Mouse (Mus musculus): Measurements from ENCODE around the gene Kctd4. TPM values are rescaled to one million over a fixed set of nuclear protein-coding genes. Genes with fewer than 3 reads are reported as not detected.

Kctd4 gene
- polyA plus RNA-seq, 1 experiment from 2014 or later, result 2.8 TPM

DNA sequence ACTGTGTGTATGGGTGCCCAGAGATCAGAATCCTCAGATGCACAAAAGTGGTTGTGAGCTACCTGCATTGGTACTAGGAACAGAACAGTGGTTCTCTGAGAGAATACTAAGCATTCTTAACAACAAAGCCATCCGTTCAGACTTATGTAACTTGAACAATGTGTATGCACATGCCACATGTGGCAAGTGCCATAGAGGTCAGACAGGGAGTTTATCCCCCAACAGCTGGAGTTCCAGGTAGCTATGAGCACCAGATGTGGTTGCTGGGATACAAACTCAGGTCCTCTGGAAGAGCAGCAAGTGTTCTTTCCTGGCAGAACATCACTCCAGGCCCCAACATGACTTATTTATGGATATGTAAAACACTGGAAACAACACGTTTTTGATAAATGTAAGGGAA lies 1.8 kb upstream of the Kctd4 start:
- no peak overlapping the region for H3K27ac ChIP-seq (replicated peaks)

GRCm38 (mm10) chr14:75962250-75962649 lies 7.4 kb downstream of the Kctd4 start:
- H3K27me3 ChIP-seq, result no peaks in the 10 kb centered on the region
- H3K9ac ChIP-seq (replicated peaks), result no peak overlapping the region
- 71% methylated on average over 9 of the region's 9 CpGs for WGBS
- H3K9me3 ChIP-seq, result no peaks in the 10 kb centered on the region
- H3K27ac ChIP-seq (replicated peaks), result 0 out of 2 replicates have a peak overlapping the region, but pooled peaks have one; percentile 8
- 0 out of 2 replicates have a peak overlapping the region, but pooled peaks have one; percentile 7 for H3K4me2 ChIP-seq (replicated peaks)
- H3K4me3 ChIP-seq, result no peak overlapping the region
- no peaks in the 10 kb centered on the region for H3K36me3 ChIP-seq
- ATAC-seq (ENCODE audit: low FRiP score, low read depth), result no peak
- peaks cover 15% of the 10 kb centered on the region; the same call in 1 of the 2 replicates for H3K4me1 ChIP-seq

More for the DNA sequence above, 1.8 kb upstream of the Kctd4 start:
- Histone ChIP-seq H3K27me3 (no peaks in the 10 kb centered on the region), H3K4me3 (no peak overlapping the region), H3K9ac (replicated peaks) (no peak overlapping the region), H3K4me1 (no peaks in the 10 kb centered on the region), H3K36me3 (no peaks in the 10 kb centered on the region), H3K4me2 (replicated peaks) (no peak overlapping the region), H3K9me3 (no peaks in the 10 kb centered on the region)
- no peak for ATAC-seq (ENCODE audit: low FRiP score, low read depth)
- WGBS, result 64% methylated on average over 2 of the region's 2 CpGs

- Histone ChIP-seq H3K27me3 (no peaks in the 10 kb centered on the region), H3K9me3 (no peaks in the 10 kb centered on the region), H3K27ac (replicated peaks) (no peak overlapping the region), H3K36me3 (no peaks in the 10 kb centered on the region), H3K4me1 (peaks cover 15% of the 10 kb centered on the region; the same call in 1 of the 2 replicates), H3K4me2 (replicated peaks) (no peak overlapping the region), H3K9ac (replicated peaks) (no peak overlapping the region), H3K4me3 (no peak overlapping the region)
- 51% methylated on average over 5 of the region's 5 CpGs for WGBS
- no peak for ATAC-seq (ENCODE audit: low FRiP score, low read depth)
Measured at GRCm38 (mm10) chr14:75963215-75963614, 8.4 kb downstream of the Kctd4 start.

GRCm38 (mm10) chr14:75964000-75964399 lies 9.2 kb downstream of the Kctd4 start:
- peaks cover 15% of the 10 kb centered on the region; the same call in 1 of the 2 replicates for H3K4me1 ChIP-seq
- H3K27ac ChIP-seq (replicated peaks), result no peak overlapping the region
- no peak for ATAC-seq (ENCODE audit: low FRiP score, low read depth)
- H3K4me2 ChIP-seq (replicated peaks), result no peak overlapping the region
- WGBS, result 76% methylated on average over 5 of the region's 5 CpGs
- H3K9me3 ChIP-seq, result no peaks in the 10 kb centered on the region
- no peaks in the 10 kb centered on the region for H3K27me3 ChIP-seq
- H3K9ac ChIP-seq (replicated peaks), result no peak overlapping the region
- H3K4me3 ChIP-seq, result no peak overlapping the region
- H3K36me3 ChIP-seq, result no peaks in the 10 kb centered on the region

GRCm38 (mm10) chr14:75964433-75964832 lies 9.6 kb downstream of the Kctd4 start:
- H3K4me1 ChIP-seq, result peaks cover 15% of the 10 kb centered on the region; the same call in 1 of the 2 replicates
- no peak overlapping the region for H3K9ac ChIP-seq (replicated peaks)
- H3K9me3 ChIP-seq, result no peaks in the 10 kb centered on the region
- no peak overlapping the region for H3K27ac ChIP-seq (replicated peaks)
- WGBS, result 92% methylated on average over 1 of the region's 1 CpGs
- H3K36me3 ChIP-seq, result no peaks in the 10 kb centered on the region
- H3K4me2 ChIP-seq (replicated peaks), result no peak overlapping the region
- H3K4me3 ChIP-seq, result no peak overlapping the region
- no peaks in the 10 kb centered on the region for H3K27me3 ChIP-seq
- ATAC-seq (ENCODE audit: low FRiP score, low read depth), result no peak

GRCm38 (mm10) chr14:75967291-75967690 lies 12.5 kb downstream of the Kctd4 start:
- H3K27me3 ChIP-seq, result no peaks in the 10 kb centered on the region
- H3K4me2 ChIP-seq (replicated peaks), result no peak overlapping the region
- no peak overlapping the region for H3K9ac ChIP-seq (replicated peaks)
- no peaks in the 10 kb centered on the region for H3K36me3 ChIP-seq
- H3K9me3 ChIP-seq, result no peaks in the 10 kb centered on the region
- ATAC-seq (ENCODE audit: low FRiP score, low read depth), result no peak
- H3K4me1 ChIP-seq, result peaks cover 13% of the 10 kb centered on the region; the same call in 1 of the 2 replicates
- H3K27ac ChIP-seq (replicated peaks), result no peak overlapping the region
- 89% methylated on average over 5 of the region's 5 CpGs for WGBS
- H3K4me3 ChIP-seq, result no peak overlapping the region

DNA sequence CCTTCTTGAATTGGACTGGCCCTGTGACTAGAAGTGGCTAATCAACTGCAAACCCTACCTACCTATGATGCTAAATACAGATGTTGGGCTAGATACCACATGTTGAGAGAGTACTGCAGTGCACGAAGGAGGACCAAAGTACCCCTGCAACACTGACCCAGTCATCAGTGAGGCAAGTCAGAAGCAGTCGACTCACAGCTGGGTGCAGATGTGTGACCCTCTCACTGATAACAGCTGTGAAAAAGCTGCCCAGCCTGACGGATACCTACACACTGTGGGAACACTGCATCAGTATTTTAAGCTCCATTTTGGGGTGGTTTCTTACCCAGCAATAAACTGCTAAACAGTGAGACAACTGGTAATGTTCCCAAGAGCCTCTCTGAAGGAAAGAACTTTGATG lies 21.3 kb downstream of the Kctd4 start:
- H3K27me3 ChIP-seq, result no peaks in the 10 kb centered on the region
- no peak overlapping the region for H3K4me3 ChIP-seq
- H3K9ac ChIP-seq (replicated peaks), result no peak overlapping the region
- WGBS, result 59% methylated on average over 3 of the region's 3 CpGs
- H3K36me3 ChIP-seq, result no peaks in the 10 kb centered on the region
- no peak overlapping the region for H3K27ac ChIP-seq (replicated peaks)
- H3K9me3 ChIP-seq, result no peaks in the 10 kb centered on the region
- H3K4me2 ChIP-seq (replicated peaks), result no peak overlapping the region
- no peak for ATAC-seq (ENCODE audit: low FRiP score, low read depth)
- no peaks in the 10 kb centered on the region for H3K4me1 ChIP-seq

GRCm38 (mm10) chr14:75981231-75981630 lies 26.4 kb downstream of the Kctd4 start:
- WGBS, result 96% methylated on average over 3 of the region's 3 CpGs
- H3K4me2 ChIP-seq (replicated peaks), result no peak overlapping the region
- no peaks in the 10 kb centered on the region for H3K36me3 ChIP-seq
- H3K4me3 ChIP-seq, result no peak overlapping the region
- H3K9me3 ChIP-seq, result no peaks in the 10 kb centered on the region
- ATAC-seq (ENCODE audit: low FRiP score, low read depth), result no peak
- H3K27ac ChIP-seq (replicated peaks), result no peak overlapping the region
- no peak overlapping the region for H3K9ac ChIP-seq (replicated peaks)
- H3K27me3 ChIP-seq, result no peaks in the 10 kb centered on the region
- peaks cover 5% of the 10 kb centered on the region for H3K4me1 ChIP-seq

DNA sequence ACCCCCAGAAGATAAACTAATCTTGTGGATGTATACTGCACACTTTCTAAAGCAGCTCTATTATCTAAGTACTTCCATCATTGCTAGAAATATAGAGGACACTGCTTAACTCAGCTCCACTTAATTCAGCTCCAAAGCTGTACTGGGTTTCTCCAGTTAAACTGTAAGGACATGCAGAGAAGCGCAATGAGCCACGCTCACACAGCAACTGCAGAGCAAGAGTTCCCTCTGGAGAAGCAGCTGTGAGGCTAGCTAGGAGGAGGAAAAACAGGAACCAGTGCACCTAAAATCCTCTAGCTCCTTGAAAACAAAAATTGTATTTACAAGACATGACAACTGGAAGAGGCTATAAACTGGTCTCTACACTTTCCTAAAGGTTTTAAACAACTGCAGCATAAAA lies 29.1 kb downstream of the Kctd4 start:
- H3K9me3 ChIP-seq, result no peaks in the 10 kb centered on the region
- H3K4me2 ChIP-seq (replicated peaks), result no peak overlapping the region
- WGBS, result 87% methylated on average over 2 of the region's 2 CpGs

DNA sequence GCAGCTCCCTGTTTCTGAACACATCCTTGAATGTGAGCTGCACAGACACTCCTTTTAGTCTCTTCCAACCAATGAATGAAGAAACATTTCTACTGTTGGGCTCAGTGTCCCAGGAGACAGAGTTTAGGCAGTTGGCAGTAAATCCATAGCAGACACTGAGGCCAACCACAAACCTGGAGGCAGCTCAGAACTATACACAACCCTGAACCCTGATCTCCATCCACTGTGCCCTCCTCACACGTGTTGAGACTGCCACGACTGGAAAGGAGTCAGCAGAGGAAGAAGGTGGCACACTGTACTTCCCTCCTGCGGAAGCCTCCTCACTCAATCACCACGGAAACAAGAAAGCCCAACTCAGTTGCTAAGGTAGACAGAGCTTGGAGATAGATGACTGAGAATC lies 30.3 kb downstream of the Kctd4 start:
- H3K9me3 ChIP-seq, result no peaks in the 10 kb centered on the region
- peaks cover 5% of the 10 kb centered on the region for H3K4me1 ChIP-seq
- no peak overlapping the region for H3K27ac ChIP-seq (replicated peaks)
- no peaks in the 10 kb centered on the region for H3K36me3 ChIP-seq
- no peak for ATAC-seq (ENCODE audit: low FRiP score, low read depth)
- WGBS, result 75% methylated on average over 4 of the region's 4 CpGs
- H3K27me3 ChIP-seq, result no peaks in the 10 kb centered on the region
- H3K9ac ChIP-seq (replicated peaks), result no peak overlapping the region
- no peak overlapping the region for H3K4me3 ChIP-seq
- no peak overlapping the region for H3K4me2 ChIP-seq (replicated peaks)

More for the DNA sequence above, 29.1 kb downstream of the Kctd4 start:
- ATAC-seq (ENCODE audit: low FRiP score, low read depth), result no peak
- peaks cover 5% of the 10 kb centered on the region for H3K4me1 ChIP-seq
- H3K36me3 ChIP-seq, result no peaks in the 10 kb centered on the region
- H3K9ac ChIP-seq (replicated peaks), result no peak overlapping the region
- H3K27ac ChIP-seq (replicated peaks), result no peak overlapping the region; the same call in 1 of the 2 replicates
- H3K4me3 ChIP-seq, result no peak overlapping the region
- H3K27me3 ChIP-seq, result no peaks in the 10 kb centered on the region

- Histone ChIP-seq H3K4me3 (no peak overlapping the region), H3K9ac (replicated peaks) (no peak overlapping the region), H3K4me1 (peaks cover 5% of the 10 kb centered on the region), H3K27me3 (no peaks in the 10 kb centered on the region), H3K36me3 (0 out of 2 replicates have a peak, but pooled peaks cover under 1% of the 10 kb centered on the region), H3K9me3 (no peaks in the 10 kb centered on the region), H3K27ac (replicated peaks) (no peak overlapping the region), H3K4me2 (replicated peaks) (no peak overlapping the region)
- 91% methylated on average over 7 of the region's 7 CpGs for WGBS
- no peak for ATAC-seq (ENCODE audit: low FRiP score, low read depth)
Measured at GRCm38 (mm10) chr14:75986878-75987483, 32.2 kb downstream of the Kctd4 start.

DNA sequence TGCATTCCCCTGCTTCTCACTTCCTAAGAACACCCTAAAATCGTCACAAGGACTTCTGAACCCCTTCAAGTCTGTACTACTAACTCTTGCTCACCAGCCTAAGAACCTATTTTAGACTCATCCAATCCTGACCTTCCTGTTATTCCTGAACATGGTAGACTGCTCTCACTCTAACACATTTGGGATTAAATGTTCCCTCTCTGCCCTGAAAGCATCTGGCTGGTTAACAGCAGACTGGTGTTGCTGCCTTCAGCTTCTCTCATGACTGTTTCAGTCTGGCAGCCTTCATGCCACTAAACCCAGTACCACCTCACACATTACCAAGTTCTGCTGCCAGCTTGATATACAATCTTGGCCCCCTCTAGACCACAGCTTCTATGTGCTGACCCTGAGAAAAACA lies 34.4 kb downstream of the Kctd4 start:
- H3K4me2 ChIP-seq (replicated peaks), result no peak overlapping the region
- no peak overlapping the region for H3K9ac ChIP-seq (replicated peaks)
- WGBS, result 86% methylated on average over 1 of the region's 1 CpGs

GRCm38 (mm10) chr14:75990936-75991335 lies 36.1 kb downstream of the Kctd4 start:
- 88% methylated on average over 6 of the region's 6 CpGs for WGBS
- ATAC-seq (ENCODE audit: low FRiP score, low read depth), result no peak
- H3K27ac ChIP-seq (replicated peaks), result no peak overlapping the region
- H3K36me3 ChIP-seq, result peaks cover 10% of the 10 kb centered on the region; the same call in 1 of the 2 replicates
- H3K9ac ChIP-seq (replicated peaks), result no peak overlapping the region
- no peaks in the 10 kb centered on the region for H3K27me3 ChIP-seq
- no peaks in the 10 kb centered on the region for H3K9me3 ChIP-seq
- no peaks in the 10 kb centered on the region for H3K4me1 ChIP-seq
- H3K4me3 ChIP-seq, result no peak overlapping the region
- no peak overlapping the region for H3K4me2 ChIP-seq (replicated peaks)

More for the DNA sequence above, 34.4 kb downstream of the Kctd4 start:
- H3K9me3 ChIP-seq, result no peaks in the 10 kb centered on the region
- H3K27ac ChIP-seq (replicated peaks), result no peak overlapping the region
- ATAC-seq (ENCODE audit: low FRiP score, low read depth), result no peak
- H3K4me3 ChIP-seq, result no peak overlapping the region
- H3K36me3 ChIP-seq, result 0 out of 2 replicates have a peak, but pooled peaks cover 4% of the 10 kb centered on the region
- peaks cover 5% of the 10 kb centered on the region for H3K4me1 ChIP-seq
- no peaks in the 10 kb centered on the region for H3K27me3 ChIP-seq
